In the genomic region with DNA sequence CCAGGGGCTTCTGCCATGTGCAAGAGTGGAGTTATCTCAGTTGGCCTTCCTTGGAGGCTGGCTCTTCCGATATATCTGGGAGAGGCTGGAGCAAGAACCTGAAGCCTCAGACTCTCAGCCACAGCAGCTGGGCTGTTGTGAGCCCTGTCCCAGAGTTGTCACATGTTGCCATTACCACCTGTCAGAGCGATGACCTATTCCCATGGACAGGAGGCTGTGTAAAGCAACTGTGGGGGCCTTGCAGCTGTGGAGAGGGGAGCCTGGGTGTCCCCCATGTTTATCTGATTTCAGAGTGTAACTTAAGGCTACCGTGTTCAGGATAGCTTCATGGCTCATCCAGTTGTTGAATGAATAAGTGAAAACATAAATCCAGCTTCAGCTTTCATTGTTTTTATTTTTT, we compare ENCODE assay signal across 25 mouse cellular contexts. TPM values are rescaled to one million over a fixed set of nuclear protein-coding genes. Genes with fewer than 3 reads are reported as not detected.
A peak's percentile ranks its signal among the peaks of the same experiment; 100 is the strongest.
DNase-seq lines count a peak whose midpoint lies in the region; ATAC-seq and TF ChIP-seq lines count a peak whose summit lies in the region.
"Had no signal": no experiment of that assay in that cellular context is flagged by ENCODE, and none has a peak within 500 bp of the region (broad histone marks: within the 10 kb centered on the region; RNA-seq: fewer than 3 reads in every experiment).

No protein-coding gene starts in this region.

- peak overlapping the region; percentile 11; the same call in 1 of the 2 replicates for H3K27ac ChIP-seq in layer of hippocampus, adult 2 months
- H3K27ac ChIP-seq in stomach, embryonic 15.5 days: 0 out of 2 replicates have a peak overlapping the region, but pooled peaks have one; percentile 7
- no peak overlapping the region for H3K27ac ChIP-seq in stomach, postnatal 0 days (replicated peaks)
- no peak overlapping the region for H3K27ac ChIP-seq in limb, embryonic 14.5 days (replicated peaks; ENCODE audit: low read depth, low read length)
- H3K27ac ChIP-seq: embryonic facial prominence, embryonic 13.5 days; gastrocnemius, adult 2 months; heart, adult 2 months; hindbrain, embryonic 12.5 days; hindbrain, embryonic 15.5 days had no signal

- TF ChIP-seq CTCF in layer of hippocampus, adult 2 months (conservative IDR thresholded peaks at IDR 0.05): no peak
- TF ChIP-seq CTCF in stomach, postnatal 0 days (IDR thresholded peaks at IDR 0.05; ENCODE audit: low read depth): no peak

- TF ChIP-seq POLR2A in limb, embryonic 14.5 days (IDR thresholded peaks at IDR 0.05; ENCODE audit: borderline replicate concordance, extremely low read depth, insufficient read depth, insufficient read length): no peak

- ATAC-seq in stomach, embryonic 15.5 days (ENCODE audit: insufficient read depth, low FRiP score, low read depth): peak; percentile 22; the same call in 1 of the 2 replicates
- ATAC-seq in stomach, postnatal 0 days (ENCODE audit: low FRiP score, low TSS enrichment): no peak
- peak; percentile 84 for ATAC-seq in limb, embryonic 14.5 days (ENCODE audit: low FRiP score, low read depth)
- ATAC-seq: forebrain, embryonic 14.5 days; Patski had no signal

- intact Hi-C loops in left cerebral cortex, postnatal 10 days (cut with DNase I): no loop called here

- H3K36me3 ChIP-seq in stomach, embryonic 15.5 days: no peaks in the 10 kb centered on the region
- no peaks in the 10 kb centered on the region for H3K36me3 ChIP-seq in stomach, postnatal 0 days (ENCODE audit: control insufficient read depth, insufficient read depth, low read length)
- no peaks in the 10 kb centered on the region for H3K36me3 ChIP-seq in limb, embryonic 14.5 days (ENCODE audit: control insufficient read depth, insufficient read depth, low read length)
- H3K36me3 ChIP-seq: embryonic facial prominence, embryonic 13.5 days; hindbrain, embryonic 12.5 days; hindbrain, embryonic 15.5 days had no signal

- H3K4me2 ChIP-seq in stomach, embryonic 15.5 days: no peak overlapping the region
- H3K4me2 ChIP-seq in stomach, postnatal 0 days (replicated peaks; ENCODE audit: low read depth): no peak overlapping the region
- no peak overlapping the region for H3K4me2 ChIP-seq in limb, embryonic 14.5 days (replicated peaks; ENCODE audit: low read depth, low read length, severe bottlenecking)
- H3K4me2 ChIP-seq: embryonic facial prominence, embryonic 13.5 days; heart, embryonic 11.5 days; hindbrain, embryonic 12.5 days; hindbrain, embryonic 15.5 days had no signal

- no peak for TF ChIP-seq EP300 in stomach, postnatal 0 days (optimal IDR thresholded peaks at IDR 0.05)

- WGBS in stomach, embryonic 15.5 days: 67% methylated on average over 3 of the region's 3 CpGs
- 81% methylated on average over 3 of the region's 3 CpGs for WGBS in stomach, postnatal 0 days
- WGBS in limb, embryonic 14.5 days: 73% methylated on average over 3 of the region's 3 CpGs

- no peak for DNase-seq in layer of hippocampus, adult 2 months (ENCODE audit: low spot score in 2 of 2)
- DNase-seq in layer of hippocampus, adult 18-20 months (ENCODE audit: low spot score in 2 of 2): no peak
- DNase-seq in stomach, postnatal 0 days (ENCODE audit: low spot score): no peak
- no peak for DNase-seq in limb, embryonic 14.5 days (ENCODE audit: low spot score)
- no peak for DNase-seq in heart, adult 8-10 months (ENCODE audit: low spot score)
- DNase-seq in left cerebral cortex, postnatal 10 days (ENCODE audit: extremely low spot score in 1 of 2, low spot score in 2 of 2): no peak
- DNase-seq: adrenal gland, postnatal 10 days; adrenal gland, postnatal 36 days; B cell, adult 2 months; cerebellum, adult 18-20 months; cerebellum, adult 9-10 months; cerebellum, postnatal 14 days; forebrain, postnatal 0 days; gastrocnemius, adult 2 months; gastrocnemius, postnatal 25 days; heart, adult 2 months had no signal

- no peak overlapping the region for H3K4me3 ChIP-seq in layer of hippocampus, adult 2 months
- H3K4me3 ChIP-seq in stomach, embryonic 15.5 days (replicated peaks): no peak overlapping the region
- H3K4me3 ChIP-seq in stomach, postnatal 0 days (ENCODE audit: low read depth, low read length): no peak overlapping the region
- H3K4me3 ChIP-seq in limb, embryonic 14.5 days (replicated peaks; ENCODE audit: low read length): no peak overlapping the region
- H3K4me3 ChIP-seq: embryonic facial prominence, embryonic 13.5 days; gastrocnemius, adult 2 months; heart, adult 2 months; hindbrain, embryonic 12.5 days; hindbrain, embryonic 15.5 days had no signal

- 0 out of 2 replicates have a peak, but pooled peaks cover 3% of the 10 kb centered on the region for H3K4me1 ChIP-seq in stomach, embryonic 15.5 days
- H3K4me1 ChIP-seq in stomach, postnatal 0 days (replicated peaks; ENCODE audit: control insufficient read depth, insufficient read depth): no peaks in the 10 kb centered on the region
- H3K4me1 ChIP-seq in limb, embryonic 14.5 days (ENCODE audit: control insufficient read depth, insufficient read depth, low read length): no peaks in the 10 kb centered on the region; the same call in 1 of the 2 replicates

- no peaks in the 10 kb centered on the region for H3K9me3 ChIP-seq in stomach, embryonic 15.5 days
- H3K9me3 ChIP-seq in stomach, postnatal 0 days (ENCODE audit: control insufficient read depth, low read length): no peaks in the 10 kb centered on the region
- no peaks in the 10 kb centered on the region for H3K9me3 ChIP-seq in limb, embryonic 14.5 days (ENCODE audit: control insufficient read depth, low read length)
- H3K9me3 ChIP-seq: embryonic facial prominence, embryonic 13.5 days; G1E; hindbrain, embryonic 12.5 days; hindbrain, embryonic 15.5 days had no signal

- H3K27me3 ChIP-seq in stomach, embryonic 15.5 days (replicated peaks): no peaks in the 10 kb centered on the region
- no peaks in the 10 kb centered on the region for H3K27me3 ChIP-seq in stomach, postnatal 0 days (ENCODE audit: control insufficient read depth, insufficient read depth, low read length)
- no peaks in the 10 kb centered on the region for H3K27me3 ChIP-seq in limb, embryonic 14.5 days (ENCODE audit: control insufficient read depth, insufficient read depth, low read length)
- H3K27me3 ChIP-seq: CH12.LX; embryonic facial prominence, embryonic 13.5 days; hindbrain, embryonic 12.5 days; hindbrain, embryonic 15.5 days; Patski had no signal

- H3K9ac ChIP-seq in stomach, embryonic 15.5 days: no peak overlapping the region
- H3K9ac ChIP-seq in stomach, postnatal 0 days (ENCODE audit: low read length): no peak overlapping the region
- H3K9ac ChIP-seq in limb, embryonic 14.5 days (ENCODE audit: low read depth, low read length, severe bottlenecking): no peak overlapping the region
- H3K9ac ChIP-seq: embryonic facial prominence, embryonic 13.5 days; forebrain, postnatal 0 days; hindbrain, embryonic 12.5 days; hindbrain, embryonic 15.5 days had no signal

RNA-seq across cellular contexts. Expression of gene Tbc1d22a, which starts 50.1 kb away (rescaled TPM):
- 10 to 100 TPM; 33.2 to 34.7 TPM for total RNA-seq in layer of hippocampus, adult 2 months (2021)
- total RNA-seq in layer of hippocampus, adult 18-20 months (2021): 10 to 100 TPM; 34.7 to 35.9 TPM
- 10.4 TPM in 2 replicates for polyA plus RNA-seq in stomach, embryonic 15.5 days (2015; fragmentation: Nextera tagmentation; extraction: Ambion mirVana)
- polyA plus RNA-seq in stomach, postnatal 0 days (2015; fragmentation: Nextera tagmentation; extraction: Ambion mirVana): 8.7 TPM in 2 replicates
- 15.5 and 21.3 TPM in 2 replicates for polyA plus RNA-seq in limb, embryonic 14.5 days (2012; rRNA removed)
- polyA plus RNA-seq in limb, embryonic 14.5 days (2014; fragmentation: Nextera tagmentation; extraction: Ambion mirVana): 8.7 and 10.3 TPM in 2 replicates
- total RNA-seq in heart, adult 8-10 months (2022): 10 to 100 TPM; 24.9 to 30.8 (median 27.7) TPM
- total RNA-seq in left cerebral cortex, postnatal 10 days (2021): 10 to 100 TPM; 19.6 to 20.4 TPM

Comparison
In these comparisons a context has a peak if more than half of its experiments do, and no peak if none do; other contexts are left out.
1. H3K27ac ChIP-seq: peak in layer of hippocampus, adult 2 months (single experiment) and stomach, embryonic 15.5 days (single experiment); none in stomach, postnatal 0 days (single experiment) and limb, embryonic 14.5 days (single experiment).